Mouse (Mus musculus): Measurements from ENCODE around the gene Sipa1l2. TPM values are rescaled to one million over a fixed set of nuclear protein-coding genes. Genes with fewer than 3 reads are reported as not detected.

The Sipa1l2 gene
- polyA plus RNA-seq, 1 experiment from 2014 or later: 17.9 TPM

- Histone ChIP-seq H3K36me3 (no peaks in the 10 kb centered on the region), H3K27ac (no peak overlapping the region), H3K4me2 (no peak overlapping the region), H3K4me1 (peaks cover 27% of the 10 kb centered on the region), H3K9me3 (no peaks in the 10 kb centered on the region), H3K4me3 (no peak overlapping the region), H3K9ac (no peak overlapping the region), H3K27me3 (no peaks in the 10 kb centered on the region)
- no peak for ATAC-seq (ENCODE audit: insufficient number of reproducible peaks, insufficient read depth, low FRiP score, low TSS enrichment, low read depth)
- 82% methylated on average over 4 of the region's 4 CpGs for WGBS
These were observed 197.0 kb downstream of the Sipa1l2 start for GRCm38 (mm10) chr8:125372596-125372995.

- no peak overlapping the region for H3K4me2 ChIP-seq
- ATAC-seq (ENCODE audit: insufficient number of reproducible peaks, insufficient read depth, low FRiP score, low TSS enrichment, low read depth): no peak
- H3K9ac ChIP-seq: no peak overlapping the region
- no peaks in the 10 kb centered on the region for H3K27me3 ChIP-seq
- no peak overlapping the region for H3K4me3 ChIP-seq
- no peaks in the 10 kb centered on the region for H3K36me3 ChIP-seq
- H3K9me3 ChIP-seq: no peaks in the 10 kb centered on the region
- peak overlapping the region; percentile 63; the same call in 1 of the 2 replicates for H3K27ac ChIP-seq
- peaks cover 19% of the 10 kb centered on the region for H3K4me1 ChIP-seq
- WGBS: 51% methylated on average over 8 of the region's 8 CpGs
These were observed 199.9 kb downstream of the Sipa1l2 start for GRCm38 (mm10) chr8:125369491-125370236.

GRCm38 (mm10) chr8:125368341-125369035 lies 201.1 kb downstream of the Sipa1l2 start:
- no peaks in the 10 kb centered on the region for H3K27me3 ChIP-seq
- H3K9ac ChIP-seq: no peak overlapping the region
- no peak for ATAC-seq (ENCODE audit: insufficient number of reproducible peaks, insufficient read depth, low FRiP score, low TSS enrichment, low read depth)
- H3K4me2 ChIP-seq: no peak overlapping the region
- no peak overlapping the region for H3K4me3 ChIP-seq
- H3K36me3 ChIP-seq: no peaks in the 10 kb centered on the region
- no peaks in the 10 kb centered on the region for H3K9me3 ChIP-seq
- WGBS: 62% methylated on average over 4 of the region's 4 CpGs
- H3K4me1 ChIP-seq: peaks cover 19% of the 10 kb centered on the region
- no peak overlapping the region for H3K27ac ChIP-seq

Other genes with a start within 250 kb of the Sipa1l2 start
- gene Map10, start 100.0 kb upstream of the Sipa1l2 start, polyA plus RNA-seq (2015; fragmentation: Nextera tagmentation; extraction: Ambion mirVana): 5.7 and 6.6 TPM in 2 replicates
- 30.6 and 33.6 TPM in 2 replicates for gene Ntpcr, start 160.2 kb upstream of the Sipa1l2 start, polyA plus RNA-seq (2015; fragmentation: Nextera tagmentation; extraction: Ambion mirVana)